Mouse (Mus musculus): ENCODE measurements at regions not wholly inside any gene's neighbourhood (a gene's known extent, or its start where the extent isn't known, plus 50 kb on each side); places are given as distances from the start of the nearest gene placed in this dataset.

- no peak overlapping the region for H3K4me2 ChIP-seq
- H3K4me3 ChIP-seq = no peak overlapping the region
- no peaks in the 10 kb centered on the region for H3K4me1 ChIP-seq
- H3K27me3 ChIP-seq = no peaks in the 10 kb centered on the region
- H3K9me3 ChIP-seq = no peaks in the 10 kb centered on the region
- 85% methylated on average over 4 of the region's 4 CpGs for WGBS
- ATAC-seq (ENCODE audit: insufficient number of reproducible peaks, insufficient read depth, low FRiP score, low TSS enrichment, low read depth) = no peak
- no peaks in the 10 kb centered on the region for H3K36me3 ChIP-seq
- H3K9ac ChIP-seq = no peak overlapping the region
- no peak overlapping the region for H3K27ac ChIP-seq
Observed at GRCm38 (mm10) chr14:31969531-31969930, 59.3 kb upstream of the Galnt15 start.

- WGBS = 83% methylated on average over 3 of the region's 3 CpGs
- Histone ChIP-seq H3K4me1 (no peaks in the 10 kb centered on the region), H3K9me3 (no peaks in the 10 kb centered on the region), H3K4me2 (no peak overlapping the region), H3K36me3 (no peaks in the 10 kb centered on the region), H3K9ac (no peak overlapping the region), H3K27ac (no peak overlapping the region), H3K27me3 (no peaks in the 10 kb centered on the region), H3K4me3 (no peak overlapping the region)
- ATAC-seq (ENCODE audit: insufficient number of reproducible peaks, insufficient read depth, low FRiP score, low TSS enrichment, low read depth) = no peak
Observed at GRCm38 (mm10) chr14:31970245-31970830, 58.5 kb upstream of the Galnt15 start.

GRCm38 (mm10) chr14:31970851-31971250, 57.9 kb upstream of the Galnt15 start:
- no peak overlapping the region for H3K27ac ChIP-seq

GRCm38 (mm10) chr14:31973702-31974101, 55.1 kb upstream of the Galnt15 start:
- H3K4me2 ChIP-seq = no peak overlapping the region
- no peak overlapping the region for H3K4me3 ChIP-seq
- no peaks in the 10 kb centered on the region for H3K36me3 ChIP-seq
- WGBS = 85% methylated on average over 4 of the region's 4 CpGs
- no peak overlapping the region for H3K27ac ChIP-seq
- ATAC-seq (ENCODE audit: insufficient number of reproducible peaks, insufficient read depth, low FRiP score, low TSS enrichment, low read depth) = no peak
- no peaks in the 10 kb centered on the region for H3K27me3 ChIP-seq
- no peak overlapping the region for H3K9ac ChIP-seq
- no peaks in the 10 kb centered on the region for H3K4me1 ChIP-seq
- no peaks in the 10 kb centered on the region for H3K9me3 ChIP-seq

More at GRCm38 (mm10) chr14:31970851-31971250, 57.9 kb upstream of the Galnt15 start:
- Histone ChIP-seq H3K4me2 (no peak overlapping the region), H3K4me1 (no peaks in the 10 kb centered on the region), H3K36me3 (no peaks in the 10 kb centered on the region), H3K27me3 (no peaks in the 10 kb centered on the region), H3K9me3 (no peaks in the 10 kb centered on the region), H3K4me3 (no peak overlapping the region), H3K9ac (no peak overlapping the region)
- 93% methylated on average over 9 of the region's 9 CpGs for WGBS
- no peak for ATAC-seq (ENCODE audit: insufficient number of reproducible peaks, insufficient read depth, low FRiP score, low TSS enrichment, low read depth)

- no peak overlapping the region for H3K9ac ChIP-seq
- H3K9me3 ChIP-seq = no peaks in the 10 kb centered on the region
- H3K27ac ChIP-seq = no peak overlapping the region
- H3K4me1 ChIP-seq = no peaks in the 10 kb centered on the region
- H3K4me2 ChIP-seq = no peak overlapping the region
- no peak overlapping the region for H3K4me3 ChIP-seq
- no peaks in the 10 kb centered on the region for H3K27me3 ChIP-seq
- no peaks in the 10 kb centered on the region for H3K36me3 ChIP-seq
- no peak for ATAC-seq (ENCODE audit: insufficient number of reproducible peaks, insufficient read depth, low FRiP score, low TSS enrichment, low read depth)
- 76% methylated on average over 4 of the region's 4 CpGs for WGBS
Observed at GRCm38 (mm10) chr14:31978196-31978595, 50.6 kb upstream of the Galnt15 start.

- no peak overlapping the region for H3K9ac ChIP-seq
- WGBS = 59% methylated on average over 3 of the region's 3 CpGs
- no peak overlapping the region for H3K27ac ChIP-seq
- no peaks in the 10 kb centered on the region for H3K4me1 ChIP-seq
- no peak for ATAC-seq (ENCODE audit: insufficient number of reproducible peaks, insufficient read depth, low FRiP score, low TSS enrichment, low read depth)
- no peaks in the 10 kb centered on the region for H3K9me3 ChIP-seq
- no peaks in the 10 kb centered on the region for H3K27me3 ChIP-seq
- no peaks in the 10 kb centered on the region for H3K36me3 ChIP-seq
- H3K4me3 ChIP-seq = no peak overlapping the region
- no peak overlapping the region for H3K4me2 ChIP-seq
Observed at GRCm38 (mm10) chr14:31978690-31979089, 50.1 kb upstream of the Galnt15 start.
